Mouse (Mus musculus) bone marrow macrophage, adult 2 months (primary cell): Measurements from ENCODE around the gene Aoc3. TPM values are rescaled to one million over a fixed set of nuclear protein-coding genes. Genes with fewer than 3 reads are reported as not detected.
"Not testable (repeated sequence)": the region's sequence is repeated elsewhere in the genome, so short reads cannot be mapped to it uniquely, and the experiment has no call there.

ENCODE experiments used
- H3K27ac ChIP-seq: 2 replicates; pipeline ENCODE4 v1.5.1; 2012; ENCODE audit warnings: low read depth, low read length; ENCODE audit not compliant: insufficient read depth
- H3K4me1 ChIP-seq: 2 replicates; pipeline ENCODE4 v1.6.1; 2012; ENCODE audit warnings: low read length; ENCODE audit not compliant: control insufficient read depth, insufficient read depth
- H3K4me3 ChIP-seq: 2 replicates; pipeline ENCODE4 v1.5.1; 2012; ENCODE audit warnings: mild to moderate bottlenecking, low read length, moderate library complexity; ENCODE audit not compliant: insufficient read depth
- CTCF ChIP-seq: IDR thresholded peaks from 2 replicates; pipeline ENCODE4 v1.5.1; 2012; ENCODE audit warnings: low read depth, mild to moderate bottlenecking, low read length, moderate library complexity
- POLR2A ChIP-seq: IDR thresholded peaks from 2 replicates; pipeline ENCODE4 v1.6.1; 2012; ENCODE audit warnings: mild to moderate bottlenecking, low read depth, low read length, borderline replicate concordance
- polyA plus RNA-seq: library from polyadenylated mRNA; stranded (reverse); fragments of >200 nt; gene quantifications from 2 replicates; pipeline ENCODE4 v1.2.4, GENCODE M21; 2012; ENCODE audit not compliant: missing spikeins, insufficient read depth, insufficient read length

The Aoc3 gene
- polyA plus RNA-seq, 1 experiment: 0.20 TPM

DNA sequence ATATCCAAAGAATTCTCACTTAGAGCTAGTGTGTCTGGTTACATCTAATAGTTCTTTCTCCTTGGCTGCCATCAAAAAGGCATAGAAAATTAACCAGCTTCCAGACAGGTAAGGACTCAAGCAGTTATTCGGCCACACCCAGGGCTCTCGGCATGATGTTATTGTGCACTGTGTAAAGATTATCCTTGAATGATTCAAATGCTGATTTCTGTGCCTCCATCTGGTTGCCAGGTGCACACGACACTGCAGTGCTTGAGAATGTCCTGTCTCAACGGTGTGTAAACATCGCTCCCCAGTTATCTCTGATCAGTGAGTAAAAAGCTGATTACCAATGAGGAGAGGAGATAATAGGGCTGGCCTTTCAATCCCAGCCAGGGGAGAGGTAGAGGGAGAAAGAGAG is 22.7 kb upstream of the Aoc3 start:
- peaks cover 6% of the 10 kb centered on the region for H3K4me1 ChIP-seq
- H3K4me3 ChIP-seq: no peak overlapping the region
- H3K27ac ChIP-seq: no peak overlapping the region
- no peak for TF ChIP-seq CTCF

DNA sequence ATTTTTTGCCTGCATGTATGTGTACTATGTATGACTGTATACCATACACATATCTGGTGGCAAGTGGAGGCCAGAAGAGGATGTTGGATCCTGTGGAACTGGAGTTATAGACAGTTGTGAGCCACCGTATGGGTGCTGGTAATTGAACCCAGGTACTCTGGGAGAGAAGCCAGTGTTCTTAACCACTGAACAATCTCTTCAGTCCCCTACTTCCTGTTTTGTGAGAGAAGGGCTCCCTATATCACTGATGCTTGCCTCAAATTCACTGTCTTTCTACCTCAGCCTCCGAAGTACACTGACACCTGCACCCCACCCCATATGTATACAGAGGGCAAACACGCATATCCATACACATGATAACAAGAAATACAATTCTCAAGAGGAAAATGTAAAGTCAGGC is 19.3 kb upstream of the Aoc3 start:
- peaks cover 9% of the 10 kb centered on the region for H3K4me1 ChIP-seq
- no peak overlapping the region for H3K4me3 ChIP-seq
- no peak overlapping the region for H3K27ac ChIP-seq
- TF ChIP-seq CTCF (no peak), POLR2A (no peak)

- no peak overlapping the region for H3K27ac ChIP-seq
- H3K4me1 ChIP-seq: peaks cover 9% of the 10 kb centered on the region
- H3K4me3 ChIP-seq: no peak overlapping the region
- TF ChIP-seq CTCF: no peak
- no peak for TF ChIP-seq POLR2A
Observed at GRCm38 (mm10) chr11:101312150-101312549, 18.3 kb upstream of the Aoc3 start.

GRCm38 (mm10) chr11:101314567-101314966 is 15.8 kb upstream of the Aoc3 start:
- peaks cover 9% of the 10 kb centered on the region for H3K4me1 ChIP-seq
- no peak overlapping the region for H3K27ac ChIP-seq
- TF ChIP-seq POLR2A (no peak), CTCF (no peak)
- H3K4me3 ChIP-seq: no peak overlapping the region

DNA sequence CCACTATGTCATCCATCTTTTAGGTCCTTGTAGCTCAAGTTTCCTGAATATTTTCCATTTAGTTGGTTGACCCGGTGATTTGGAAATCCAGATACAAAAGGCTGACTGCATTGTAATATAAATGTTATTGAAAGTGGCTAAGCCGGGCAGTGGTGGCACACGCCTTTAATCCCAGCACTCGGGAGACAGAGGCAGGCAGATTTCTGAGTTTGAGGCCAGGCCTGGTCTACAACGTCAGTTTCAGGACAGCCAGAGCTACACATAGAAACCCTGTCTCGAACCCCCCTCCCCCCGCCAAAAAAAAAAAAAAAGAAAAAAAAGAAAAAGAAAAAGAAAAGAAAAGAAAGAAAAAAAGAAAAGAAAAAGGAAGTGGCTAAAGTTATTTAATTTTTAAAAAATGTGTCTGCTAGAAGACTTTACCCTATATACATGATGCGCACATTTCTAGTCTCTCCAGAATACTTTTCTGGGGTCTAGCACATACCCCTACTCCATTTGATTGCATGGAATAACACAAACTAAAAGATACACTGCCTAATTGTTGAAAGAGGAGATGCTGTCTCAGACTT is 15.2 kb upstream of the Aoc3 start:
- H3K4me3 ChIP-seq: peak overlapping the region; percentile 87

GRCm38 (mm10) chr11:101315665-101316500 is 14.5 kb upstream of the Aoc3 start, which contains the start of gene Psme3:
TSS of gene Psme3 (plus strand) at chr11:101316213.
- H3K4me1 ChIP-seq: peaks cover 9% of the 10 kb centered on the region
- H3K27ac ChIP-seq: peak within 1 kb of the TSS; percentile 84
- H3K4me3 ChIP-seq: peak within 1 kb of the TSS; percentile 87
- TF ChIP-seq POLR2A (no peak), CTCF (no peak)

More for the DNA sequence above, 15.2 kb upstream of the Aoc3 start:
- Histone ChIP-seq H3K27ac (peak overlapping the region; percentile 84), H3K4me1 (peaks cover 9% of the 10 kb centered on the region)
- TF ChIP-seq POLR2A: no peak
- TF ChIP-seq CTCF: no peak

DNA sequence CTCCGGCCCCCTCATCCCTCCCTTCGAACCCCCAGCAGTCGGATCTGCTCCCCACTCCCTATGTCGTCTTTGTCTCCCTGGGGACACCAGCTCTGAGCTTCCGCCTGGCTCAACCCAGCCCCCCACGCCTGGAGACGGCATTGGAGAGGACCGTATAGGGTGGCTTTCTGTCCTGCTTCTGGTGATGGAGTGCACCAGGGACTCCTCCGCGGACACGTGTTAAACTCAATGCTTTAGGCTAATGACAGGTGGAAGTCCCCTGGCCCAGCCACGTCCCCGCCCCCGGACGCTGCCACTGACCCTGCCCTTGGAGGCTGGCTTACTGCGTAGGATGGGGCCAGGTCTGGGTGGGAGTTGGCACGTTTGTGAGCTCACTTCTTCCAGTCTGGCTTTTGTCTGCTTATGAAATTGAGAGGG is 13.9 kb upstream of the Aoc3 start:
- peak overlapping the region; percentile 13; the same call in 1 of the 2 replicates for H3K27ac ChIP-seq

DNA sequence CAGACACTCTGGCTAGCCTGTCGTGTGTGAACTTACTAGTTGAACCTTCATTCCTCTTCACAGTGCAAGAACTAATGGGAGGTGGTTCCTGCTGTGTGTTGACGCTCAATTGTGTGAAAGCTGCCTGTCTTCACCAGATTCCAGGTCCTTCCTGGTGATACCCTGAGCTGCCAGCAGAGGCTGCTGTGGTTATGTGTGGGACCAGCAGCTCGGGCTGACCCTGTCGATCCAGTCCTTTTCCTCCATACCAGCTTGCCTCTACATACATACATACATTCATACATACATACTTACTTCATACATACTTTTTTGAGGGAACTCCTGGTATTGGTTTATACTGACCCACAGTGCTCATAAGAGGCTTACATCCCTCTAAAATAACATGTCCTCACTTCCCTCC is 6.8 kb upstream of the Aoc3 start:
- Histone ChIP-seq H3K27ac (no peak overlapping the region), H3K4me3 (no peak overlapping the region), H3K4me1 (no peaks in the 10 kb centered on the region)
- TF ChIP-seq CTCF (peak; percentile 69; the same call in 1 of the 2 replicates), POLR2A (no peak)

More for the DNA sequence above, 13.9 kb upstream of the Aoc3 start:
- H3K4me1 ChIP-seq: peaks cover 9% of the 10 kb centered on the region
- no peak for TF ChIP-seq POLR2A
- TF ChIP-seq CTCF: no peak
- peak overlapping the region; percentile 87 for H3K4me3 ChIP-seq

- TF ChIP-seq CTCF (no peak), POLR2A (no peak)
- Histone ChIP-seq H3K4me1 (no peaks in the 10 kb centered on the region), H3K27ac (no peak within 1 kb of the TSS), H3K4me3 (no peak within 1 kb of the TSS)
Observed at GRCm38 (mm10) chr11:101324763-101325162, 5.6 kb upstream of the Aoc3 start, which contains the start of gene Aoc2. TSS of gene Aoc2 (plus strand) at chr11:101325063.

DNA sequence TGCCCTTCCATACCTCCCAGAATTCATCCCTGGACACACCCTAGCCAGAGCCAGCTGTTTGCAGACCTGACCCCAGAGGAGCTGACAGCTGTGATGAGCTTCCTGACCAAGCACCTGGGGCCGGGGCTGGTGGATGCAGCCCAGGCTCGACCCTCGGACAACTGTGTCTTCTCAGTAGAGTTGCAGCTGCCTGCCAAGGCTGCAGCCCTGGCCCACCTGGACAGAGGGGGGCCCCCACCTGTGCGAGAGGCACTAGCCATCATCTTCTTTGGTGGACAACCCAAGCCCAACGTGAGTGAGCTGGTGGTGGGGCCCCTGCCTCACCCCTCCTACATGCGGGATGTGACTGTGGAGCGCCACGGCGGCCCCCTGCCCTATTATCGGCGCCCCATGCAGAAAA is 5.2 kb upstream of the Aoc3 start:
- H3K4me3 ChIP-seq, H3K27ac ChIP-seq, H3K4me1 ChIP-seq: not testable (repeated sequence)
